Mouse (Mus musculus) heart, embryonic 14.5 days (tissue): Measurements from ENCODE around the gene Nckap5. TPM values are rescaled to one million over a fixed set of nuclear protein-coding genes. Genes with fewer than 3 reads are reported as not detected.
A peak's percentile ranks its signal among the peaks of the same experiment; 100 is the strongest.
"Not testable (repeated sequence)": the region's sequence is repeated elsewhere in the genome, so short reads cannot be mapped to it uniquely, and the experiment has no call there.

Source experiments
- ATAC-seq: fragments of 200-750 bp; cut with Nextera tagmentation; 2 replicates; pipeline ENCODE4 v1.8.0; 2017; ENCODE audit warnings: low read depth, moderate TSS enrichment; ENCODE audit not compliant: insufficient number of reproducible peaks, insufficient read depth, low FRiP score
- H3K27ac ChIP-seq, 2 experiments: fragments of 200-500 bp in 1 of 2; fragments of 300-500 bp in 1 of 2; sonication (generic) in 1 of 2; replicated peaks in 1 of 2; 2 replicates each; pipeline ENCODE4 v1.5.1; 2012 to 2014; ENCODE audit warnings: low read depth in 2 of 2, low read length in 2 of 2, control low read depth in 1 of 2, mild to moderate bottlenecking in 1 of 2, mixed read lengths in 1 of 2; ENCODE audit not compliant: control insufficient read depth in 1 of 2, insufficient read depth in 1 of 2
- H3K27me3 ChIP-seq: fragments of 300-500 bp; sonication (generic); 2 replicates; pipeline ENCODE4 v1.6.1; 2014; ENCODE audit warnings: mild to moderate bottlenecking, low read length, control low read depth; ENCODE audit not compliant: control insufficient read depth, insufficient read depth
- H3K36me3 ChIP-seq: fragments of 300-500 bp; sonication (generic); 2 replicates; pipeline ENCODE4 v1.6.1; 2014; ENCODE audit warnings: mild to moderate bottlenecking, control low read depth, low read length, mixed read lengths; ENCODE audit not compliant: control insufficient read depth, insufficient read depth
- H3K4me1 ChIP-seq, 2 experiments: fragments of 200-500 bp in 1 of 2; fragments of 300-500 bp in 1 of 2; sonication (generic) in 1 of 2; 2 replicates each; pipeline ENCODE4 v1.6.1; 2012 to 2014; ENCODE audit warnings: low read length in 2 of 2, control low read depth in 1 of 2, mixed read lengths in 1 of 2; ENCODE audit not compliant: control insufficient read depth in 2 of 2, insufficient read depth in 2 of 2
- H3K4me2 ChIP-seq: fragments of 300-500 bp; sonication (generic); 2 replicates; pipeline ENCODE4 v1.6.1; 2014; ENCODE audit warnings: mild to moderate bottlenecking, low read length
- H3K4me3 ChIP-seq, 2 experiments: fragments of 200-500 bp in 1 of 2; fragments of 300-500 bp in 1 of 2; sonication (generic) in 1 of 2; 2 replicates each; pipeline ENCODE4 v1.5.1; 2012 to 2014; ENCODE audit warnings: low read length in 2 of 2, mild to moderate bottlenecking in 2 of 2, control low read depth in 1 of 2, low read depth in 1 of 2, moderate library complexity in 1 of 2; ENCODE audit not compliant: control insufficient read depth in 1 of 2, insufficient read depth in 1 of 2
- H3K9ac ChIP-seq: fragments of 300-500 bp; sonication (generic); 2 replicates; pipeline ENCODE4 v1.6.1; 2014; ENCODE audit warnings: mild to moderate bottlenecking, low read length
- H3K9me3 ChIP-seq: fragments of 300-500 bp; sonication (generic); 2 replicates; pipeline ENCODE4 v1.6.1; 2016; ENCODE audit warnings: low read length, control low read depth; ENCODE audit not compliant: control insufficient read depth
- WGBS: fragments of 180-500 bp; shearing (Covaris S2); extraction: QIAGEN DNeasy Blood & Tissue Kit; methylation state at CpG from one replicate; pipeline ENCODE4 v1.1.7; 2014; 5-methylcytosine and 5-hydroxymethylcytosine counted together
- polyA plus RNA-seq: library from polyadenylated mRNA; unstranded; fragments of >200 nt; fragmentation: Nextera tagmentation; extraction: Ambion mirVana; gene quantifications from 2 replicates; pipeline ENCODE4 v1.2.1, GENCODE M21; 2014

The Nckap5 gene
- polyA plus RNA-seq, 1 experiment from 2014 or later: 9.4 TPM

DNA sequence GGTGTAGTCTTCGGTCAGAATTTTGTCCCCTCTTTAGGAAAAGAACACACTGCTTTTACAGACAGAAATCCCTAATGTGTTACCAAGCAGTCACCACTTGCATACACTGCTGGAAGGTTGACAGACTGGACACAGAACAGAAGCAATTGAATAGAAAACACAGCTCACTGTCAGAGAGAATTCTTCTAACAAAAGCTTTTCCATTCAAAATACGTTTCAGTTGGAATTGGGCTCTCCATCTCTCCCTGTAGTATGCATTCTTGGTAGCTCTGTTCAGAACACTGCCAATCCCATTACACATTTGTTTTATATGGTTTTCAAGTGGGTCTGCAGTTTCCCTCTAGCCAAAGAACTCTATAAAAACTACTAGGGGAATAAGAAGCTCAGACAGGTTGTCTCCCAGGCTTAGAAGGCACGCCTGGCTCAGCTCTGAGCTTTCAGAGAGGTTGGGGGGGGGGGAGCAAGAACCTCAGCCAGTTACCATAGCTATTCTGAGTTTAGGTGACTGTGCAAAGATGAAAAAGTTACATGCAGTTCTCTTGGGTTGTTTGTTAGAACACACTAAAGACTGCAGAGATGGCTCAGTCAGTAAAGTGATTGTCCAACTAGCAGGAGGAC is 23.5 kb downstream of the Nckap5 start:
- ATAC-seq: no peak
- Histone ChIP-seq H3K27ac (0 out of 4 replicates have a peak overlapping the region, but pooled peaks of 1 of the 2 experiments have one; percentile 24), H3K36me3 (no peaks in the 10 kb centered on the region), H3K27me3 (no peaks in the 10 kb centered on the region), H3K4me1 (peaks cover 5 to 6% of the 10 kb centered on the region in 2 experiments), H3K9me3 (no peaks in the 10 kb centered on the region), H3K9ac (no peak overlapping the region), H3K4me2 (no peak overlapping the region), H3K4me3 (no peak overlapping the region)
- 64% methylated on average over 3 of the region's 3 CpGs for WGBS

- no peak overlapping the region for H3K4me3 ChIP-seq
- ATAC-seq: no peak
- H3K36me3 ChIP-seq: no peaks in the 10 kb centered on the region
- 48% methylated on average over 7 of the region's 7 CpGs for WGBS
- H3K27ac ChIP-seq: 0 out of 4 replicates have a peak overlapping the region, but pooled peaks of 1 of the 2 experiments have one; percentile 24
- H3K27me3 ChIP-seq: no peaks in the 10 kb centered on the region
- H3K4me1 ChIP-seq: peaks cover 10 to 11% of the 10 kb centered on the region in 2 experiments
- no peaks in the 10 kb centered on the region for H3K9me3 ChIP-seq
- no peak overlapping the region for H3K9ac ChIP-seq
- no peak overlapping the region for H3K4me2 ChIP-seq
Observed at GRCm38 (mm10) chr1:126806548-126806947, 24.1 kb downstream of the Nckap5 start.

DNA sequence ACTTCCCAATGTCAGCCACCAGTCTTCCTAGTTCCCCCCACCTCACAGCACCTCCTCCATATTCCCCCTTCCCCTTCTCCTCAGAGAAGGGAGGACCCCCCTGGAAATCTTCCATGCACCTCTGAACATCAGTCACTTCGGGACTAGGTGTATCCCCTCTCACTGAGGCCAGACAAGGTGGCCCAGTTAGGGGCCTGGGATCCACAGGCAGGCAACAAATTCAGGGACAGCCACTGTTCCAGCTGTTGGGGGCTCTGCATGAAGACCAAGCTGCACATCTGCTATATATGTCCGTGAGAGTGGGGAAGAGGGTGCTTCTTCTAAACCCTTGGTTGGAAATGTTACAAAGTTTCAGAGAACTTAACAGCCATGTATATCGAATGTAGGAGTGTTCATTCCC is 28.2 kb downstream of the Nckap5 start:
- H3K27ac ChIP-seq: peak overlapping the region; percentile 78 to 95
- peaks cover 28 to 37% of the 10 kb centered on the region in 2 experiments for H3K4me1 ChIP-seq
- ATAC-seq: no peak
- no peaks in the 10 kb centered on the region for H3K9me3 ChIP-seq
- no peaks in the 10 kb centered on the region for H3K36me3 ChIP-seq
- H3K27me3 ChIP-seq: no peaks in the 10 kb centered on the region
- H3K9ac ChIP-seq: peak overlapping the region; percentile 4; the same call in 1 of the 2 replicates
- 69% methylated on average over 3 of the region's 3 CpGs for WGBS
- H3K4me2 ChIP-seq: no peak overlapping the region
- H3K4me3 ChIP-seq: no peak overlapping the region

- H3K36me3 ChIP-seq: no peaks in the 10 kb centered on the region
- peak; percentile 70 for ATAC-seq
- WGBS: 9% methylated on average over 8 of the region's 8 CpGs
- H3K27me3 ChIP-seq: no peaks in the 10 kb centered on the region
- no peaks in the 10 kb centered on the region for H3K9me3 ChIP-seq
- peak overlapping the region; percentile 25; the same call in 1 of the 2 replicates for H3K4me2 ChIP-seq
- H3K4me3 ChIP-seq: no peak overlapping the region
- H3K4me1 ChIP-seq: peaks cover 28 to 37% of the 10 kb centered on the region in 2 experiments
- peak overlapping the region; percentile 88 to 95 for H3K27ac ChIP-seq
- peak overlapping the region; percentile 41 for H3K9ac ChIP-seq
Observed at GRCm38 (mm10) chr1:126801706-126802105, 28.9 kb downstream of the Nckap5 start.

DNA sequence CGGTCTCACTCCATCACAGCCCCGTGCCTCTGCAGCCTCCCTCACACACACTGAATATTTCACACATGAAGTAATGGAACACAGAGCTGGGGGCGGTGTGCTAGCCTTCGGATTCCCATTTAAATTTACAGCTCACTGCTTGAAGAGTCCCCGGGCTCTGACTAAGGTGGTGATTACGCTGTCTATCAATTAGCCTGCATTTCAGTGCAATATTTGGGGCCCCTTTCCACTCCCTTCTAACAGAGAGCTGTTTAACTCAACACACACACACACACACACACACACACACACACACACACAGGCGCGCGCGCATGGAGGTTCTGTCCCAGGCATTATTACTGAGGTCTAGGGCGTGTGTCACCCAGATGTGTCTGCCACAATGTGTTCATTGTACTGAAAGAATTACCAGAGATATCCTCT is 31.2 kb downstream of the Nckap5 start:
- H3K4me2 ChIP-seq: peak overlapping the region; percentile 53
- no peaks in the 10 kb centered on the region for H3K36me3 ChIP-seq
- H3K9ac ChIP-seq: 0 out of 2 replicates have a peak overlapping the region, but pooled peaks have one; percentile 8
- peaks cover 25 to 37% of the 10 kb centered on the region in 2 experiments for H3K4me1 ChIP-seq
- ATAC-seq: peak; percentile 66
- peak overlapping the region; percentile 10 to 20; a peak in 2 of 4 replicates for H3K4me3 ChIP-seq
- no peaks in the 10 kb centered on the region for H3K27me3 ChIP-seq
- peak overlapping the region; percentile 76 to 79 for H3K27ac ChIP-seq
- no peaks in the 10 kb centered on the region for H3K9me3 ChIP-seq
- WGBS: 35% methylated on average over 11 of the region's 11 CpGs

- not testable (repeated sequence) for H3K4me3 ChIP-seq, H3K4me1 ChIP-seq, ATAC-seq, H3K27ac ChIP-seq, H3K27me3 ChIP-seq, H3K4me2 ChIP-seq, H3K36me3 ChIP-seq, H3K9me3 ChIP-seq, H3K9ac ChIP-seq
- no CpG with 5 or more reads among the region's 2 CpGs for whole genome bisulfite sequencing
Observed at GRCm38 (mm10) chr1:126780354-126780941, 50.2 kb downstream of the Nckap5 start.

DNA sequence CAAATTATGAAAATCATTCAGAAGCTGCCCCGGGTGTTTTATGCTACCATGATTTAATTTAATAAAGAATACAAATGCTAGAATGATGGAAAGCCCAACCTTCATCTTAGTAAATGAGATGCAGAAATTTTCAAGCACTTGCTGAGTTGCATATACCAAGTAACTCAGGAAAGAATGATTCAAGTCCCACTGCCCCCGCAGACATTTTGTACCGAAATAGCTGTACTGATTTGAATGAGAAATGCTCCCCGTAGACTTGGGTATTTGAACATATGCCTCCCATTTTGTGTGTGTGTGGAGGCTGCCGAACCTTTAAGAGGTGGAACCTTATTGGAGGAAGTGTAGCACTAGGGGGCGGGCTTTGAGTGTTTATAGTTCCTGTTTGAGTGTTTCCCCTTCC is 56.7 kb downstream of the Nckap5 start:
- not testable (repeated sequence) for H3K9ac ChIP-seq, ATAC-seq, H3K4me2 ChIP-seq, H3K9me3 ChIP-seq, H3K27ac ChIP-seq, H3K4me3 ChIP-seq, H3K27me3 ChIP-seq, H3K4me1 ChIP-seq, H3K36me3 ChIP-seq
- WGBS: no CpG with 5 or more reads among the region's 6 CpGs
